Mouse (Mus musculus): ENCODE measurements around the gene Ankrd44. TPM values are rescaled to one million over a fixed set of nuclear protein-coding genes. Genes with fewer than 3 reads are reported as not detected.
A peak's percentile ranks its signal among the peaks of the same experiment; 100 is the strongest.

The Ankrd44 gene
- total RNA-seq, 2 experiments from 2014 or later, result 7.5 to 9.6 TPM

GRCm38 (mm10) chr1:54901084-54901483 is 25.1 kb downstream of the Ankrd44 start:
- no peak for TF ChIP-seq CTCF (IDR thresholded peaks at IDR 0.05)
- intact Hi-C loops (cut with DNase I), result no loop called here
- Histone ChIP-seq H3K4me3 (no peak overlapping the region), H3K27ac (peak overlapping the region; percentile 84)
- DNase-seq, result peak; percentile 82

GRCm38 (mm10) chr1:54899247-54899646 is 26.9 kb downstream of the Ankrd44 start:
- Histone ChIP-seq H3K27ac (peak overlapping the region; percentile 54; the same call in 1 of the 2 replicates), H3K4me3 (no peak overlapping the region)
- no peak for TF ChIP-seq CTCF (IDR thresholded peaks at IDR 0.05)
- intact Hi-C loops (cut with DNase I), result no loop called here
- DNase-seq, result no peak

- peak overlapping the region; percentile 54; the same call in 1 of the 2 replicates for H3K27ac ChIP-seq
- intact Hi-C loops (cut with DNase I), result no loop called here
- no peak for TF ChIP-seq CTCF (IDR thresholded peaks at IDR 0.05)
- H3K4me3 ChIP-seq, result no peak overlapping the region
- DNase-seq, result no peak
These were observed 27.5 kb downstream of the Ankrd44 start for GRCm38 (mm10) chr1:54898656-54899084.

GRCm38 (mm10) chr1:54897726-54898125 is 28.5 kb downstream of the Ankrd44 start:
- H3K4me3 ChIP-seq, result no peak overlapping the region
- H3K27ac ChIP-seq, result peak overlapping the region; percentile 53; the same call in 1 of the 2 replicates
- DNase-seq, result no peak
- intact Hi-C loops (cut with DNase I), result no loop called here
- no peak for TF ChIP-seq CTCF (IDR thresholded peaks at IDR 0.05)

GRCm38 (mm10) chr1:54896109-54897085 is 29.8 kb downstream of the Ankrd44 start:
- TF ChIP-seq CTCF (IDR thresholded peaks at IDR 0.05), result no peak
- intact Hi-C loops (cut with DNase I), result no loop called here
- Histone ChIP-seq H3K27ac (peak overlapping the region; percentile 53; the same call in 1 of the 2 replicates), H3K4me3 (no peak overlapping the region)
- DNase-seq, result peak; percentile 22

- Histone ChIP-seq H3K27ac (peak overlapping the region; percentile 57), H3K4me3 (0 out of 2 replicates have a peak overlapping the region, but pooled peaks have one; percentile 5)
- TF ChIP-seq CTCF (IDR thresholded peaks at IDR 0.05), result no peak
- intact Hi-C loops (cut with DNase I), result no loop called here
- DNase-seq, result no peak
These were observed 37.7 kb downstream of the Ankrd44 start for GRCm38 (mm10) chr1:54888449-54888848.

- DNase-seq, result no peak
- TF ChIP-seq CTCF (IDR thresholded peaks at IDR 0.05), result no peak
- intact Hi-C loops (cut with DNase I), result no loop called here
- Histone ChIP-seq H3K4me3 (no peak overlapping the region), H3K27ac (peak overlapping the region; percentile 57)
These were observed 38.3 kb downstream of the Ankrd44 start for GRCm38 (mm10) chr1:54887873-54888272.

GRCm38 (mm10) chr1:54882856-54883467 is 43.2 kb downstream of the Ankrd44 start:
- no peak for TF ChIP-seq CTCF (IDR thresholded peaks at IDR 0.05)
- Histone ChIP-seq H3K27ac (no peak overlapping the region; the same call in 1 of the 2 replicates), H3K4me3 (no peak overlapping the region)
- DNase-seq, result no peak
- intact Hi-C loops (cut with DNase I), result no loop called here

- H3K27ac ChIP-seq, result no peak overlapping the region
- no peak for DNase-seq
- no peak overlapping the region for H3K4me3 ChIP-seq
- no peak for TF ChIP-seq CTCF (IDR thresholded peaks at IDR 0.05)
- intact Hi-C loops (cut with DNase I), result no loop called here
These were observed 44.7 kb downstream of the Ankrd44 start for GRCm38 (mm10) chr1:54881523-54881922.

- intact Hi-C loops (cut with DNase I), result no loop called here
- no peak for DNase-seq
- no peak overlapping the region for H3K4me3 ChIP-seq
- H3K27ac ChIP-seq, result no peak overlapping the region
- TF ChIP-seq CTCF (IDR thresholded peaks at IDR 0.05), result no peak
These were observed 48.6 kb downstream of the Ankrd44 start for GRCm38 (mm10) chr1:54877423-54878073.

- intact Hi-C loops (cut with DNase I), result no loop called here
- no peak for TF ChIP-seq CTCF (IDR thresholded peaks at IDR 0.05)
- DNase-seq, result no peak
- Histone ChIP-seq H3K4me3 (no peak overlapping the region), H3K27ac (no peak overlapping the region)
These were observed 49.2 kb downstream of the Ankrd44 start for GRCm38 (mm10) chr1:54877014-54877413.

GRCm38 (mm10) chr1:54874094-54874493 is 52.1 kb downstream of the Ankrd44 start:
- intact Hi-C loops (cut with DNase I), result no loop called here
- TF ChIP-seq CTCF (IDR thresholded peaks at IDR 0.05), result no peak

More at GRCm38 (mm10) chr1:54874094-54874493, 52.1 kb downstream of the Ankrd44 start:
- H3K27ac ChIP-seq, result no peak overlapping the region
- DNase-seq, result no peak
- H3K4me3 ChIP-seq, result no peak overlapping the region
